Mouse (Mus musculus) embryonic fibroblast, embryonic 13.5 days (primary cell): ENCODE results near the gene Slain2.

Experiments
- CTCF ChIP-seq: IDR thresholded peaks from 2 replicates; pipeline ENCODE4 v1.5.1; 2011; ENCODE audit warnings: mild to moderate bottlenecking, control low read depth, low read length, moderate library complexity, borderline replicate concordance; ENCODE audit not compliant: insufficient read depth
- POLR2A ChIP-seq: IDR thresholded peaks from 2 replicates; pipeline ENCODE4 v1.6.1; 2011; ENCODE audit warnings: low read depth, mild to moderate bottlenecking, control low read depth, low read length, moderate library complexity

GRCm38 (mm10) chr5:72965706-72966105 is 51.6 kb downstream of the Slain2 start:
- TF ChIP-seq CTCF (no peak), POLR2A (no peak)
